Mouse (Mus musculus): Measurements from ENCODE around the gene Ppp3ca. TPM values are rescaled to one million over a fixed set of nuclear protein-coding genes. Genes with fewer than 3 reads are reported as not detected.

The Ppp3ca gene
- polyA plus RNA-seq, 1 experiment = 23.0 TPM

DNA sequence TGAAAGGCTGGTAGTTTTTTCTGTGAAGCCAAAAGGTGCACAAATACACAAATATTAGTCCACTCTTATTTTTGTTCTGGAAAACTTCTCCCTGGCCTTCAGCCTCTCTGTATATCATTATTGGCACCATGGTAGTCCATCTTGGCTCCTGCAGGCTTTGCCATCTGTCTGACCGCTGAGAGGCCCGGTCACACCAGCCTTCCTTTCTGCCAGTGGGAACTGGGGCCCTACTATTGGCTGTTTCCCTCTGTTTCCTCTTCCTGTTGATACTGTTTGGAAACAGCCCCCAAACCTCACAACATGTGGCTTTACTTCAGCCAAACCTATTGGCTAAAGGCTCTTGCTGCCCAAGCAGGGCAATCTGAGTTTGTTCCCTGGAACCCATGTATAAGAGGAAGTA is 123.5 kb downstream of the Ppp3ca start:
- no peak for DNase-seq (ENCODE audit: low read depth in 1 of 2, low spot score in 2 of 2)
- 91% methylated on average over 2 of the region's 2 CpGs for WGBS
- H3K4me1 ChIP-seq (ENCODE audit: control insufficient read depth, insufficient read depth, insufficient read length) = peaks cover 3% of the 10 kb centered on the region; the same call in 1 of the 2 replicates
- no peak for TF ChIP-seq POLR2A (IDR thresholded peaks at IDR 0.05; ENCODE audit: low read depth, low read length)
- no peaks in the 10 kb centered on the region for H3K27me3 ChIP-seq (ENCODE audit: control insufficient read depth, insufficient read depth, low read length)
- no peaks in the 10 kb centered on the region for H3K36me3 ChIP-seq (ENCODE audit: control insufficient read depth, insufficient read depth, low read length)
- no peak overlapping the region for H3K4me3 ChIP-seq (ENCODE audit: extremely low read depth, insufficient read depth, insufficient read length)
- no peak overlapping the region for H3K27ac ChIP-seq (ENCODE audit: insufficient read depth, low read length)

DNA sequence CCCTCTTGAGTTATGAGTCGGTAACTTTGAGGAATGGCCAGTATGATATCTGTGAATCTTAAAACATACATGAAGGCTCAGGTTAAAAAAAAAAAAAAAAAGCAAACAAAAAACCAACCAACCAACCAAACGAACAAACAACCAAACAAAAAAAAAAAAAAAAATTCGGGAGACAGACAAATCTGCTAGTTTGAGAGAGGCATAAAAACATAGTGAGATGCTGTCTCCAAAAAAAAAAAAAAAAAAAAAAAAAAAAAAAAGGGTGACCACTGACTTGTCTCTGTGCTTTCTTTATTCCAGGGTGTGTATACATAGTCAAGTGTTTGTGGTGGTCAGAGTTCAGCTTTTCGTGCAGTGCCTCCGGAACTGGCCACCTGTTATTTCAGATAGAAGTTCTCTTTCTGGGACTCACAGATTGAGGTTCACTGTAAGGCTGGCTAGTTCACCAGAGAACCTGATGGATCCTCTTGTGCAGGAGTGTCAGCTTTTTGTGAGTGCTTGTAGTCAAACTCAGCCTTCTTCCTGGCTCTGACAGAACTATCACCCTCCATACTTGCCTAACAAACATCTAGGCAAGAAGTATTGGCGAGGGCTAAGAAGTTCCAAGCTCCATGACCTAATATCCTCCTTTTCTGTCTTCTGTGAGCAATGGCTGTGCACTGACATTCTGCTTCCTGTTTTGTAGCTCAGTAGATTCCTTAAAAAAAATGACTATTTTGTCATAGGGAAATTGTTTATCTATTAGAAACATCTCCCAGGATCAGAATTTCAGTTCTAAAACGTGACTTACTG is 124.7 kb downstream of the Ppp3ca start:
- Histone ChIP-seq H3K36me3 (ENCODE audit: control insufficient read depth, insufficient read depth, low read length) (peaks cover 2% of the 10 kb centered on the region), H3K27ac (ENCODE audit: insufficient read depth, low read length) (no peak overlapping the region), H3K4me1 (ENCODE audit: control insufficient read depth, insufficient read depth, insufficient read length) (peaks cover 3% of the 10 kb centered on the region; the same call in 1 of the 2 replicates), H3K4me3 (ENCODE audit: extremely low read depth, insufficient read depth, insufficient read length) (no peak overlapping the region), H3K27me3 (ENCODE audit: control insufficient read depth, insufficient read depth, low read length) (no peaks in the 10 kb centered on the region)
- 77% methylated on average over 7 of the region's 7 CpGs for WGBS
- TF ChIP-seq CTCF (IDR thresholded peaks at IDR 0.05; ENCODE audit: extremely low read depth, insufficient read depth, insufficient read length, insufficient replicate concordance) (no peak), POLR2A (IDR thresholded peaks at IDR 0.05; ENCODE audit: low read depth, low read length) (no peak)
- no peak for DNase-seq (ENCODE audit: low read depth in 1 of 2, low spot score in 2 of 2)

GRCm38 (mm10) chr3:136798896-136799295 is 129.0 kb downstream of the Ppp3ca start:
- TF ChIP-seq POLR2A (IDR thresholded peaks at IDR 0.05; ENCODE audit: low read depth, low read length) (no peak), CTCF (IDR thresholded peaks at IDR 0.05; ENCODE audit: extremely low read depth, insufficient read depth, insufficient read length, insufficient replicate concordance) (no peak)
- no peak overlapping the region for H3K27ac ChIP-seq (ENCODE audit: insufficient read depth, low read length)
- no peak for DNase-seq (ENCODE audit: low read depth in 1 of 2, low spot score in 2 of 2)
- peaks cover 3% of the 10 kb centered on the region; the same call in 1 of the 2 replicates for H3K4me1 ChIP-seq (ENCODE audit: control insufficient read depth, insufficient read depth, insufficient read length)
- no peaks in the 10 kb centered on the region for H3K27me3 ChIP-seq (ENCODE audit: control insufficient read depth, insufficient read depth, low read length)
- WGBS = 90% methylated on average over 3 of the region's 3 CpGs
- no peak overlapping the region for H3K4me3 ChIP-seq (ENCODE audit: extremely low read depth, insufficient read depth, insufficient read length)
- H3K36me3 ChIP-seq (ENCODE audit: control insufficient read depth, insufficient read depth, low read length) = peaks cover 4% of the 10 kb centered on the region

DNA sequence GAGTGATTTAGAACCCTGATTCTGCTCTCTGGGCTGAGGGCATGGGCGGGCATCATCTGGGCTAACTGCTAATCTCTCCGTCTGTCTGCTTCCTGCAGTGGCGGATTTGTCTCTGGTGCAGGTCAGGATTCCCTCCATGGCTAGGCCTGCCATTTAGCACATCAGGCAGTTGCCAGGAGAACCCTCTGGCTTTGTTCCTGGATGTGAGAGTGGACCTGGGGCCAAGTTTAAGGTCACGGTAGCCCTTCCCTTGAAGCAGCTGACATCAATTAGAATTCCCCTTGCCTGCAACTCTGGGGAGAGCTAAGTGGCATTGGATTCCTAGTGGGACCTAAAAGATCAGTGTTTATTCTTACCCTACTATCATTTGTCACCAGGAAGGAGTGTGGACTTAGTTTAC is 132.7 kb downstream of the Ppp3ca start:
- no peak for DNase-seq (ENCODE audit: low read depth in 1 of 2, low spot score in 2 of 2)

DNA sequence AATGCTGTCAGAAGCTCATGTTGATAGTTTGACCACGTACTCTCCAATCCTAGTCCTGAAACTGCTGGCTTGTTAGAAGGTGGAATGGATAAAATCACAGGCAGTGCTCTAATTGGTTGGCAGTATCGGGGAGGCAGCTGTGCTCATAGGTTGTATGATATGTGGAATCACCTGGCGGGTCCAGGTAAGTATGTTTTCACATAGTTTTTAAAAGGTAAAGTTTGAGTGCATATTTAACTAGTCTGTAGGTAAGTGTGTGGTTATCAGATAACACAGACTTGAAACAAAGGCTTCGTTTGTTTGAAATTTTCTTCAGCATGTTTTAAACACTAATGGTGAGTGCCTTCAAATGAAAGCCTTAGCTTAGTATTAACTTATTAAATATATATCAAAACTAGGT is 136.0 kb downstream of the Ppp3ca start:
- TF ChIP-seq CTCF (IDR thresholded peaks at IDR 0.05; ENCODE audit: extremely low read depth, insufficient read depth, insufficient read length, insufficient replicate concordance) (no peak), POLR2A (IDR thresholded peaks at IDR 0.05; ENCODE audit: low read depth, low read length) (no peak)
- DNase-seq (ENCODE audit: low read depth in 1 of 2, low spot score in 2 of 2) = no peak
- Histone ChIP-seq H3K36me3 (ENCODE audit: control insufficient read depth, insufficient read depth, low read length) (0 out of 2 replicates have a peak, but pooled peaks cover 2% of the 10 kb centered on the region), H3K27me3 (ENCODE audit: control insufficient read depth, insufficient read depth, low read length) (no peaks in the 10 kb centered on the region), H3K4me3 (ENCODE audit: extremely low read depth, insufficient read depth, insufficient read length) (no peak overlapping the region), H3K27ac (ENCODE audit: insufficient read depth, low read length) (no peak overlapping the region), H3K4me1 (ENCODE audit: control insufficient read depth, insufficient read depth, insufficient read length) (no peaks in the 10 kb centered on the region)
- 93% methylated on average over 4 of the region's 4 CpGs for WGBS

More for the DNA sequence above, 132.7 kb downstream of the Ppp3ca start:
- no peak for TF ChIP-seq CTCF (IDR thresholded peaks at IDR 0.05; ENCODE audit: extremely low read depth, insufficient read depth, insufficient read length, insufficient replicate concordance)
- no peak for TF ChIP-seq POLR2A (IDR thresholded peaks at IDR 0.05; ENCODE audit: low read depth, low read length)
- peaks cover 6% of the 10 kb centered on the region for H3K36me3 ChIP-seq (ENCODE audit: control insufficient read depth, insufficient read depth, low read length)
- H3K4me1 ChIP-seq (ENCODE audit: control insufficient read depth, insufficient read depth, insufficient read length) = no peaks in the 10 kb centered on the region
- no peaks in the 10 kb centered on the region for H3K27me3 ChIP-seq (ENCODE audit: control insufficient read depth, insufficient read depth, low read length)
- 91% methylated on average over 4 of the region's 4 CpGs for WGBS
- H3K4me3 ChIP-seq (ENCODE audit: extremely low read depth, insufficient read depth, insufficient read length) = no peak overlapping the region
- no peak overlapping the region for H3K27ac ChIP-seq (ENCODE audit: insufficient read depth, low read length)

DNA sequence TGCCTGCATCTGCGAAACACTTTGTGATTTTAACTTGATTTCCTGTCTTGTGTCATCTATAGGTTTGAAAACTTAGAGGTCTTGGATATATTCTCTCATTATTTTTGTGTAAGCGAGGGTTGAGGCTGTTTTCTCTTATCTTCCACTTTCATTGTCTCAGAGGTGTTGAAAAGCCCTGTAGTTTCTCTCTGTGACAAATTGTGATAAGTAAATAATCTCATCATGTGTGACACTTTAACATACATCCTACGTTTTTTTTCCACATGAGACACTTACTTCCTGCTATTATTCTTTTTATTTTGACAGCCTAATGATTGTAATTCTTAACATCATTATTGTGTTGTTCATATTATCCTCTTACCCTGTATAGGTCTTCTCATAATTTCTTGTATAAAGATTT is 140.3 kb downstream of the Ppp3ca start:
- Histone ChIP-seq H3K27me3 (ENCODE audit: control insufficient read depth, insufficient read depth, low read length) (no peaks in the 10 kb centered on the region), H3K4me1 (ENCODE audit: control insufficient read depth, insufficient read depth, insufficient read length) (no peaks in the 10 kb centered on the region), H3K27ac (ENCODE audit: insufficient read depth, low read length) (no peak overlapping the region), H3K36me3 (ENCODE audit: control insufficient read depth, insufficient read depth, low read length) (0 out of 2 replicates have a peak, but pooled peaks cover 2% of the 10 kb centered on the region), H3K4me3 (ENCODE audit: extremely low read depth, insufficient read depth, insufficient read length) (no peak overlapping the region)
- 86% methylated on average over 3 of the region's 3 CpGs for WGBS
- DNase-seq (ENCODE audit: low read depth in 1 of 2, low spot score in 2 of 2) = no peak
- TF ChIP-seq CTCF (IDR thresholded peaks at IDR 0.05; ENCODE audit: extremely low read depth, insufficient read depth, insufficient read length, insufficient replicate concordance) (no peak), POLR2A (IDR thresholded peaks at IDR 0.05; ENCODE audit: low read depth, low read length) (no peak)

- DNase-seq (ENCODE audit: low read depth in 1 of 2, low spot score in 2 of 2) = no peak
- TF ChIP-seq POLR2A (IDR thresholded peaks at IDR 0.05; ENCODE audit: low read depth, low read length) (no peak), CTCF (IDR thresholded peaks at IDR 0.05; ENCODE audit: extremely low read depth, insufficient read depth, insufficient read length, insufficient replicate concordance) (no peak)
- no peaks in the 10 kb centered on the region for H3K4me1 ChIP-seq (ENCODE audit: control insufficient read depth, insufficient read depth, insufficient read length)
- no peak overlapping the region for H3K27ac ChIP-seq (ENCODE audit: insufficient read depth, low read length)
- 92% methylated on average over 6 of the region's 6 CpGs for WGBS
- H3K4me3 ChIP-seq (ENCODE audit: extremely low read depth, insufficient read depth, insufficient read length) = no peak overlapping the region
- 0 out of 2 replicates have a peak, but pooled peaks cover 1% of the 10 kb centered on the region for H3K36me3 ChIP-seq (ENCODE audit: control insufficient read depth, insufficient read depth, low read length)
- H3K27me3 ChIP-seq (ENCODE audit: control insufficient read depth, insufficient read depth, low read length) = no peaks in the 10 kb centered on the region
These were observed 142.2 kb downstream of the Ppp3ca start for GRCm38 (mm10) chr3:136812162-136812561.
